Mouse (Mus musculus) ES-E14 (cell line): ENCODE results near the gene Apoh.

Experiments used
- HCFC1 ChIP-seq: IDR thresholded peaks from 2 replicates; pipeline ENCODE4 v1.6.1; 2012; ENCODE audit warnings: low read length, inconsistent platforms, borderline replicate concordance; ENCODE audit not compliant: insufficient read depth
- ZNF384 ChIP-seq: IDR thresholded peaks from 2 replicates; pipeline ENCODE4 v1.6.1; 2012; ENCODE audit warnings: low read depth, low read length, inconsistent platforms

DNA sequence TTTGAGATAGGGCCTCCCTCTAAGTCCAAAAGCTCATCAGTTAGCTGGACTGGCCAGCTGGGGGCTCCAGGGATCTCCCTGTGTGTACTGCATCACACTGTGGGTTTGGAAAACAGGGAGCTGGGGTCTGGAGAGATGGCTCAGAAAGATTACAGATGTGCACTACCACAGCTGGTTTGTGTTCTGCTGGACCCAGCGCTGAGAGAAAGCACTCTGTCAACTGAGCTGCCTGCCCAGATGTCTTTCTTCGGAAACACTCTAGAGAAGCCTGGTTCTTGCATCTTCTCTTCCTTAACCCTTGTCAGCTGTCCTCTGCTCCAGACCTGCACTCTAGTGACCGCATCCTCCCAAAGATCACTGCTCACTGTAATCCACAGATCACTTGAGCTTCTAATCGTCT is 20.8 kb downstream of the Apoh start:
- TF ChIP-seq ZNF384: no peak
- TF ChIP-seq HCFC1: no peak
